In the genomic region with DNA sequence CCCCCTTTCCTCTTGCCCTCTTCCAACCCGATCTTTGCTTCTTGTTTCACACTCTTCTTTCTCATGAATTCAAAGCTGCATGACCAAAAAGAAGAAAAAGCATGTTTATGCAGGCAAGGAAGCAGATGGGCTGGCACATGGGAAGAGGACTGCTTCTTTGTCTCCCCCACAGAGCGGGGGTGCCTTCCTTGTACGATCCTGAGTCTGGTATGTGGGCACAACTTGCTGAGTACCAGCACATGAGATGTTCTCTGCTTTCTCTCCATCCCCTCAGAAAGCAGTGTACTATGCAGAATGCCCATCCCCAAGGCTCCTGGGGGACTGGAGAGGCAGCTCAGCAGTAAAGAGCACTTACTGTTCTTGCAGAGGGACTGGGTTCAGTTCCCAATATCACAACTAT, we compare ENCODE assay signal across 10 mouse cellular contexts. TPM values are rescaled to one million over a fixed set of nuclear protein-coding genes. Genes with fewer than 3 reads are reported as not detected.
DNase-seq lines count a peak whose midpoint lies in the region; ATAC-seq lines count a peak whose summit lies in the region.
"Had no signal": no experiment of that assay in that cellular context is flagged by ENCODE, and none has a peak within 500 bp of the region (broad histone marks: within the 10 kb centered on the region; RNA-seq: fewer than 3 reads in every experiment).

No protein-coding gene starts in this region.

- H3K27me3 ChIP-seq in forebrain, embryonic 13.5 days, result no peaks in the 10 kb centered on the region
- H3K27me3 ChIP-seq in forebrain, embryonic 11.5 days (ENCODE audit: control insufficient read depth, insufficient read depth, low read length), result no peaks in the 10 kb centered on the region
- no peaks in the 10 kb centered on the region for H3K27me3 ChIP-seq in neural tube, embryonic 11.5 days (ENCODE audit: control insufficient read depth, insufficient read depth, low read length)
- H3K27me3 ChIP-seq in neural tube, embryonic 15.5 days (replicated peaks), result no peaks in the 10 kb centered on the region
- no peaks in the 10 kb centered on the region for H3K27me3 ChIP-seq in limb, embryonic 12.5 days
- H3K27me3 ChIP-seq: hindbrain, embryonic 15.5 days had no signal

- peaks cover 29% of the 10 kb centered on the region for H3K36me3 ChIP-seq in forebrain, embryonic 13.5 days (ENCODE audit: poor library complexity, severe bottlenecking)
- peaks cover 4% of the 10 kb centered on the region; the same call in 1 of the 2 replicates for H3K36me3 ChIP-seq in forebrain, embryonic 11.5 days (ENCODE audit: control insufficient read depth, insufficient read depth, low read length)
- H3K36me3 ChIP-seq in neural tube, embryonic 11.5 days (ENCODE audit: control insufficient read depth, insufficient read depth, low read length), result peaks cover 3% of the 10 kb centered on the region; the same call in 1 of the 2 replicates
- H3K36me3 ChIP-seq in neural tube, embryonic 15.5 days, result peaks cover 34% of the 10 kb centered on the region
- H3K36me3 ChIP-seq in limb, embryonic 12.5 days, result peaks cover 29% of the 10 kb centered on the region

- peak overlapping the region; percentile 30; the same call in 1 of the 2 replicates for H3K9ac ChIP-seq in forebrain, embryonic 13.5 days
- H3K9ac ChIP-seq in forebrain, embryonic 11.5 days (ENCODE audit: low read length), result no peak overlapping the region
- peak overlapping the region; percentile 2; the same call in 1 of the 2 replicates for H3K9ac ChIP-seq in neural tube, embryonic 11.5 days (ENCODE audit: low read length)
- H3K9ac ChIP-seq in neural tube, embryonic 15.5 days (replicated peaks), result no peak overlapping the region
- H3K9ac ChIP-seq in limb, embryonic 12.5 days (replicated peaks), result peak overlapping the region; percentile 40; the same call in 1 of the 2 replicates
- H3K9ac ChIP-seq: hindbrain, embryonic 15.5 days had no signal

- H3K4me2 ChIP-seq in forebrain, embryonic 13.5 days, result no peak overlapping the region
- no peak overlapping the region for H3K4me2 ChIP-seq in forebrain, embryonic 11.5 days (ENCODE audit: low read depth, low read length, severe bottlenecking)
- no peak overlapping the region for H3K4me2 ChIP-seq in neural tube, embryonic 11.5 days (ENCODE audit: low read depth)
- no peak overlapping the region for H3K4me2 ChIP-seq in neural tube, embryonic 15.5 days
- H3K4me2 ChIP-seq in limb, embryonic 12.5 days, result peak overlapping the region; percentile 35
- H3K4me2 ChIP-seq: hindbrain, embryonic 15.5 days had no signal

- intact Hi-C loops in heart, postnatal 10 days (cut with DNase I), result no loop called here

- 61% methylated on average over 3 of the region's 3 CpGs for WGBS in forebrain, embryonic 13.5 days
- 63% methylated on average over 3 of the region's 3 CpGs for WGBS in forebrain, embryonic 11.5 days
- WGBS in neural tube, embryonic 11.5 days, result 40% methylated on average over 3 of the region's 3 CpGs
- 18% methylated on average over 3 of the region's 3 CpGs for WGBS in neural tube, embryonic 15.5 days
- 36% methylated on average over 3 of the region's 3 CpGs for WGBS in limb, embryonic 12.5 days

- peak overlapping the region; percentile 48; the same call in 1 of the 2 replicates for H3K27ac ChIP-seq in forebrain, embryonic 13.5 days
- H3K27ac ChIP-seq in forebrain, embryonic 11.5 days (ENCODE audit: low read depth, low read length), result no peak overlapping the region
- peak overlapping the region; percentile 71 for H3K27ac ChIP-seq in neural tube, embryonic 11.5 days (ENCODE audit: low read depth, low read length)
- H3K27ac ChIP-seq in neural tube, embryonic 15.5 days (replicated peaks), result no peak overlapping the region
- peak overlapping the region; percentile 88 for H3K27ac ChIP-seq in limb, embryonic 12.5 days
- H3K27ac ChIP-seq: hindbrain, embryonic 15.5 days had no signal

- DNase-seq in forebrain, embryonic 11.5 days (ENCODE audit: low spot score), result no peak
- no peak for DNase-seq in neural tube, embryonic 11.5 days (ENCODE audit: low spot score)
- DNase-seq in thymus, postnatal 25 days, result peak; percentile 77
- DNase-seq in cerebellum, adult 11 months, result no peak
- DNase-seq in heart, postnatal 10 days, result no peak
- DNase-seq: lung, postnatal 36 days had no signal

- H3K4me3 ChIP-seq in forebrain, embryonic 13.5 days, result no peak overlapping the region
- no peak overlapping the region for H3K4me3 ChIP-seq in forebrain, embryonic 11.5 days (ENCODE audit: low read depth, low read length)
- H3K4me3 ChIP-seq in neural tube, embryonic 11.5 days (ENCODE audit: low read depth, low read length), result no peak overlapping the region
- no peak overlapping the region for H3K4me3 ChIP-seq in neural tube, embryonic 15.5 days (replicated peaks)
- H3K4me3 ChIP-seq in limb, embryonic 12.5 days (replicated peaks), result no peak overlapping the region
- H3K4me3 ChIP-seq: hindbrain, embryonic 15.5 days had no signal

- ATAC-seq in forebrain, embryonic 13.5 days, result no peak
- ATAC-seq in forebrain, embryonic 11.5 days (replicated peaks; ENCODE audit: low FRiP score), result no peak
- ATAC-seq in neural tube, embryonic 11.5 days (ENCODE audit: insufficient read depth, low FRiP score, low TSS enrichment), result no peak
- ATAC-seq in neural tube, embryonic 15.5 days (ENCODE audit: low FRiP score), result no peak
- no peak for ATAC-seq in limb, embryonic 12.5 days (ENCODE audit: insufficient number of reproducible peaks, insufficient read depth, low FRiP score, low TSS enrichment, low read depth)

- H3K4me1 ChIP-seq in forebrain, embryonic 13.5 days, result peaks cover 37% of the 10 kb centered on the region
- 0 out of 2 replicates have a peak, but pooled peaks cover 2% of the 10 kb centered on the region for H3K4me1 ChIP-seq in forebrain, embryonic 11.5 days (replicated peaks; ENCODE audit: control insufficient read depth, insufficient read depth, low read length)
- peaks cover 23% of the 10 kb centered on the region for H3K4me1 ChIP-seq in neural tube, embryonic 11.5 days (ENCODE audit: control insufficient read depth, insufficient read depth, low read length)
- peaks cover 21% of the 10 kb centered on the region for H3K4me1 ChIP-seq in neural tube, embryonic 15.5 days
- peaks cover 43% of the 10 kb centered on the region for H3K4me1 ChIP-seq in limb, embryonic 12.5 days (replicated peaks)

- H3K9me3 ChIP-seq in forebrain, embryonic 13.5 days (replicated peaks), result no peaks in the 10 kb centered on the region
- no peaks in the 10 kb centered on the region for H3K9me3 ChIP-seq in forebrain, embryonic 11.5 days (ENCODE audit: control insufficient read depth, low read length)
- no peaks in the 10 kb centered on the region for H3K9me3 ChIP-seq in neural tube, embryonic 11.5 days (ENCODE audit: control insufficient read depth, low read length)
- no peaks in the 10 kb centered on the region for H3K9me3 ChIP-seq in neural tube, embryonic 15.5 days (replicated peaks)
- H3K9me3 ChIP-seq in limb, embryonic 12.5 days, result no peaks in the 10 kb centered on the region
- H3K9me3 ChIP-seq: hindbrain, embryonic 15.5 days had no signal

RNA-seq across cellular contexts. Expression of gene Ctcf, which starts 12.0 kb away (rescaled TPM):
- polyA plus RNA-seq in forebrain, embryonic 13.5 days (2015; fragmentation: Nextera tagmentation; extraction: Ambion mirVana), result 165 and 173 TPM in 2 replicates
- 134 and 145 TPM in 2 replicates for polyA plus RNA-seq in forebrain, embryonic 11.5 days (2014; fragmentation: Nextera tagmentation; extraction: Ambion mirVana)
- 98.5 and 111 TPM in 2 replicates for polyA plus RNA-seq in neural tube, embryonic 11.5 days (2014; fragmentation: Nextera tagmentation; extraction: Ambion mirVana)
- polyA plus RNA-seq in neural tube, embryonic 15.5 days (2015; fragmentation: Nextera tagmentation; extraction: Ambion mirVana), result 87.0 and 113 TPM in 2 replicates
- 149 and 160 TPM in 2 replicates for polyA plus RNA-seq in limb, embryonic 12.5 days (2016; fragmentation: Nextera tagmentation; extraction: Ambion mirVana)
- total RNA-seq in heart, postnatal 10 days (2021), result 10 to 100 TPM; 46.6 to 56.6 TPM

RNA-seq across cellular contexts. Expression of gene Agrp, which starts 12.8 kb away (rescaled TPM):
- 0.62 and 0.88 TPM in 2 replicates for polyA plus RNA-seq in forebrain, embryonic 13.5 days (2015; fragmentation: Nextera tagmentation; extraction: Ambion mirVana)
- polyA plus RNA-seq in forebrain, embryonic 11.5 days (2014; fragmentation: Nextera tagmentation; extraction: Ambion mirVana), result 0.49 and 1.6 TPM in 2 replicates
- polyA plus RNA-seq in neural tube, embryonic 11.5 days (2014; fragmentation: Nextera tagmentation; extraction: Ambion mirVana), result 0.66 and 2.1 TPM in 2 replicates
- 1.2 and 1.9 TPM in 2 replicates for polyA plus RNA-seq in neural tube, embryonic 15.5 days (2015; fragmentation: Nextera tagmentation; extraction: Ambion mirVana)
- 0.97 and 1.4 TPM in 2 replicates for polyA plus RNA-seq in limb, embryonic 12.5 days (2016; fragmentation: Nextera tagmentation; extraction: Ambion mirVana)
- not detected for total RNA-seq in heart, postnatal 10 days (2021)

RNA-seq across cellular contexts. Expression of gene Ripor1, which starts 19.3 kb away (rescaled TPM):
- 17.6 and 20.6 TPM in 2 replicates for polyA plus RNA-seq in forebrain, embryonic 13.5 days (2015; fragmentation: Nextera tagmentation; extraction: Ambion mirVana)
- 18.2 and 18.9 TPM in 2 replicates for polyA plus RNA-seq in forebrain, embryonic 11.5 days (2014; fragmentation: Nextera tagmentation; extraction: Ambion mirVana)
- polyA plus RNA-seq in neural tube, embryonic 11.5 days (2014; fragmentation: Nextera tagmentation; extraction: Ambion mirVana), result 19.3 and 20.3 TPM in 2 replicates
- 34.0 and 37.4 TPM in 2 replicates for polyA plus RNA-seq in neural tube, embryonic 15.5 days (2015; fragmentation: Nextera tagmentation; extraction: Ambion mirVana)
- 11.3 and 16.8 TPM in 2 replicates for polyA plus RNA-seq in limb, embryonic 12.5 days (2016; fragmentation: Nextera tagmentation; extraction: Ambion mirVana)
- 10 to 100 TPM; 53.1 to 55.8 TPM for total RNA-seq in heart, postnatal 10 days (2021)

RNA-seq across cellular contexts. Expression of gene Atp6v0d1, which starts 58.6 kb away (rescaled TPM):
- polyA plus RNA-seq in forebrain, embryonic 13.5 days (2015; fragmentation: Nextera tagmentation; extraction: Ambion mirVana), result 136 and 152 TPM in 2 replicates
- polyA plus RNA-seq in forebrain, embryonic 11.5 days (2014; fragmentation: Nextera tagmentation; extraction: Ambion mirVana), result 99.2 and 108 TPM in 2 replicates
- 137 and 148 TPM in 2 replicates for polyA plus RNA-seq in neural tube, embryonic 11.5 days (2014; fragmentation: Nextera tagmentation; extraction: Ambion mirVana)
- 219 and 243 TPM in 2 replicates for polyA plus RNA-seq in neural tube, embryonic 15.5 days (2015; fragmentation: Nextera tagmentation; extraction: Ambion mirVana)
- polyA plus RNA-seq in limb, embryonic 12.5 days (2016; fragmentation: Nextera tagmentation; extraction: Ambion mirVana), result 60.5 and 61.5 TPM in 2 replicates
- total RNA-seq in heart, postnatal 10 days (2021), result 10 to 100 TPM; 60.1 to 64.0 TPM

Comparison
In these comparisons a context has a peak if more than half of its experiments do, and no peak if none do; other contexts are left out.
1. H3K27ac ChIP-seq: peak in forebrain, embryonic 13.5 days (single experiment), neural tube, embryonic 11.5 days (single experiment) and limb, embryonic 12.5 days (single experiment); none in forebrain, embryonic 11.5 days (single experiment) and neural tube, embryonic 15.5 days (single experiment).
2. H3K9ac ChIP-seq: peak in forebrain, embryonic 13.5 days (single experiment), neural tube, embryonic 11.5 days (single experiment) and limb, embryonic 12.5 days (single experiment); none in forebrain, embryonic 11.5 days (single experiment) and neural tube, embryonic 15.5 days (single experiment).